Mouse (Mus musculus): ENCODE data around the gene Kif26b. TPM values are rescaled to one million over a fixed set of nuclear protein-coding genes. Genes with fewer than 3 reads are reported as not detected.

Gene Kif26b
- polyA plus RNA-seq, 1 experiment from 2014 or later = 6.5 TPM

GRCm38 (mm10) chr1:178798333-178798732 is 269.4 kb downstream of the Kif26b start:
- no peak for ATAC-seq (ENCODE audit: low FRiP score)

GRCm38 (mm10) chr1:178798886-178799285 is 270.0 kb downstream of the Kif26b start:
- H3K9me3 ChIP-seq (ENCODE audit: control insufficient read depth, low read length) = no peaks in the 10 kb centered on the region
- H3K27me3 ChIP-seq (ENCODE audit: control insufficient read depth, insufficient read depth, low read length) = no peaks in the 10 kb centered on the region
- 73% methylated on average over 8 of the region's 8 CpGs for WGBS
- no peaks in the 10 kb centered on the region for H3K36me3 ChIP-seq (ENCODE audit: control insufficient read depth, insufficient read depth, low read length)
- H3K4me2 ChIP-seq (replicated peaks; ENCODE audit: low read depth, low read length) = no peak overlapping the region
- DNase-seq (ENCODE audit: low spot score) (no peak), ATAC-seq (ENCODE audit: low FRiP score) (no peak)
- H3K9ac ChIP-seq (ENCODE audit: low read depth, low read length) = no peak overlapping the region
- H3K4me3 ChIP-seq (ENCODE audit: low read depth, low read length) = no peak overlapping the region
- no peak overlapping the region for H3K27ac ChIP-seq (ENCODE audit: low read depth, low read length)
- no peaks in the 10 kb centered on the region; the same call in 1 of the 2 replicates for H3K4me1 ChIP-seq (replicated peaks; ENCODE audit: control insufficient read depth, insufficient read depth, low read length)

More at GRCm38 (mm10) chr1:178798333-178798732, 269.4 kb downstream of the Kif26b start:
- WGBS = 10% methylated on average over 5 of the region's 5 CpGs
- Histone ChIP-seq H3K27ac (ENCODE audit: low read depth, low read length) (no peak overlapping the region), H3K4me1 (replicated peaks; ENCODE audit: control insufficient read depth, insufficient read depth, low read length) (no peaks in the 10 kb centered on the region; the same call in 1 of the 2 replicates), H3K4me3 (ENCODE audit: low read depth, low read length) (no peak overlapping the region), H3K27me3 (ENCODE audit: control insufficient read depth, insufficient read depth, low read length) (no peaks in the 10 kb centered on the region), H3K9ac (ENCODE audit: low read depth, low read length) (no peak overlapping the region), H3K4me2 (replicated peaks; ENCODE audit: low read depth, low read length) (peak overlapping the region; percentile 8; the same call in 1 of the 2 replicates), H3K36me3 (ENCODE audit: control insufficient read depth, insufficient read depth, low read length) (no peaks in the 10 kb centered on the region), H3K9me3 (ENCODE audit: control insufficient read depth, low read length) (no peaks in the 10 kb centered on the region)
- DNase-seq (ENCODE audit: low spot score) = peak; percentile 23

DNA sequence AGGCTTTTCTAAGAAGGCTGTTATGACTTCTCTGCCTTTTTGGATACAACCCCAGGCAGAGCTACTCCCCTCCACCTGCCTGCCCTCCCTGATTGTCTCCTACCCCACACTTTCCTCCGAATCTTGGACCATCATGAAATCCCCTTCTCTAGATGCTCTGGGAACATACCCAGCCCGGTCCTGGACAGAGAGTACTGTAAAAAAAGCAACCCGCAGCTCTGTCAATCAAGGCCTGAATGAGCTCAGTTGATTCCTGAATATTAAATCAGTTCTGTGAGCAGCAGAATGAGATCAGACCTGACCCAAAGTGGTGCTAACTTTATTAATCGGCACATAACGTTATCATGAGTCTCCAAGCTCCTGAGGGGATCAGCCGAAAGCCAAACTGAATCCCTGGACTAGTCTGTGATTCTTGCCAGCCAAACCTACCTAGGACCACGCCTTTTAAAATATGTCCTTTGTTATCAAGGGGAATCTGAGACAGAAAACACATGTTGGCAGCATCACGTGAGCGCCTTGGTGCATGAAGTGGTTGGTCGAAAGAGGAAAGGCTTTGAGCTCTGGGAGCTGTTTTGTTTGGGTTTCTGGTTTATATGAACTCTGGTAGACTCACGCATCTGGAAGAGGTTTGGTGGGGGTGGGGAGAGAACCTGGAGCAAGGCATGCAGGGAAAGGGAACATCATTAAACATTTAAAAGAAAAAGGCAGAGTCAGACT is 271.1 kb downstream of the Kif26b start:
- no peak overlapping the region for H3K4me2 ChIP-seq (replicated peaks; ENCODE audit: low read depth, low read length)
- H3K4me3 ChIP-seq (ENCODE audit: low read depth, low read length) = no peak overlapping the region
- no peaks in the 10 kb centered on the region for H3K36me3 ChIP-seq (ENCODE audit: control insufficient read depth, insufficient read depth, low read length)
- H3K9me3 ChIP-seq (ENCODE audit: control insufficient read depth, low read length) = no peaks in the 10 kb centered on the region
- H3K4me1 ChIP-seq (replicated peaks; ENCODE audit: control insufficient read depth, insufficient read depth, low read length) = no peaks in the 10 kb centered on the region; the same call in 1 of the 2 replicates
- H3K9ac ChIP-seq (ENCODE audit: low read depth, low read length) = no peak overlapping the region
- ATAC-seq (ENCODE audit: low FRiP score) = no peak
- no peak overlapping the region for H3K27ac ChIP-seq (ENCODE audit: low read depth, low read length)
- no peaks in the 10 kb centered on the region for H3K27me3 ChIP-seq (ENCODE audit: control insufficient read depth, insufficient read depth, low read length)
- DNase-seq (ENCODE audit: low spot score) = peak; percentile 35
- WGBS = 69% methylated on average over 11 of the region's 11 CpGs

GRCm38 (mm10) chr1:178803155-178803554 is 274.2 kb downstream of the Kif26b start:
- WGBS = 43% methylated on average over 3 of the region's 3 CpGs
- no peak for DNase-seq (ENCODE audit: low spot score)
- H3K9me3 ChIP-seq (ENCODE audit: control insufficient read depth, low read length) = no peaks in the 10 kb centered on the region

DNA sequence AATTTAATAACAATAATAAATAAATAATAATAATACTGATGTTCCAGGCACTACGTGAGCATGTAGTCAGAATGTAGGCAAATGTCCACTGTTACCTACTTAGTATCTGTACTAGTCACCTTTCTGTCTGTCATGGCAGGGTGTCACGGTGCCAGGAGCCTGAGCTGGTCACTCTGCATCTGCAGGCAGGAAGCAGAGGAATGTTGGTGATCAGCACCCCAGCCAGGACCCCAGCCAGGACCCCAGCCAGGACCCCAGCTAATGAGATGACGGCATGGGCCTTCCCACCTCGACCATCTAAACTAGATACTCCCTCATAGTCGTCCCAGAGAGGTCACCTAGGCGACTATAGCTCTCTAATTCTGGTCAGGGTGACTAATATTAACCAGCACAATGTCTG is 288.6 kb downstream of the Kif26b start:
- no peaks in the 10 kb centered on the region for H3K36me3 ChIP-seq (ENCODE audit: control insufficient read depth, insufficient read depth, low read length)
- H3K4me2 ChIP-seq (replicated peaks; ENCODE audit: low read depth, low read length) = no peak overlapping the region
- DNase-seq (ENCODE audit: low spot score) = no peak
- ATAC-seq (ENCODE audit: low FRiP score) = no peak
- H3K9me3 ChIP-seq (ENCODE audit: control insufficient read depth, low read length) = no peaks in the 10 kb centered on the region
- H3K4me1 ChIP-seq (replicated peaks; ENCODE audit: control insufficient read depth, insufficient read depth, low read length) = no peaks in the 10 kb centered on the region
- H3K4me3 ChIP-seq (ENCODE audit: low read depth, low read length) = no peak overlapping the region
- no peak overlapping the region for H3K27ac ChIP-seq (ENCODE audit: low read depth, low read length)
- no peak overlapping the region for H3K9ac ChIP-seq (ENCODE audit: low read depth, low read length)
- 86% methylated on average over 6 of the region's 6 CpGs for WGBS
- H3K27me3 ChIP-seq (ENCODE audit: control insufficient read depth, insufficient read depth, low read length) = no peaks in the 10 kb centered on the region

More at GRCm38 (mm10) chr1:178803155-178803554, 274.2 kb downstream of the Kif26b start:
- Histone ChIP-seq H3K4me1 (replicated peaks; ENCODE audit: control insufficient read depth, insufficient read depth, low read length) (no peaks in the 10 kb centered on the region; the same call in 1 of the 2 replicates), H3K4me3 (ENCODE audit: low read depth, low read length) (no peak overlapping the region), H3K36me3 (ENCODE audit: control insufficient read depth, insufficient read depth, low read length) (no peaks in the 10 kb centered on the region), H3K9ac (ENCODE audit: low read depth, low read length) (no peak overlapping the region), H3K4me2 (replicated peaks; ENCODE audit: low read depth, low read length) (no peak overlapping the region), H3K27me3 (ENCODE audit: control insufficient read depth, insufficient read depth, low read length) (no peaks in the 10 kb centered on the region), H3K27ac (ENCODE audit: low read depth, low read length) (no peak overlapping the region)
- ATAC-seq (ENCODE audit: low FRiP score) = no peak; the same call in 1 of the 2 replicates

DNA sequence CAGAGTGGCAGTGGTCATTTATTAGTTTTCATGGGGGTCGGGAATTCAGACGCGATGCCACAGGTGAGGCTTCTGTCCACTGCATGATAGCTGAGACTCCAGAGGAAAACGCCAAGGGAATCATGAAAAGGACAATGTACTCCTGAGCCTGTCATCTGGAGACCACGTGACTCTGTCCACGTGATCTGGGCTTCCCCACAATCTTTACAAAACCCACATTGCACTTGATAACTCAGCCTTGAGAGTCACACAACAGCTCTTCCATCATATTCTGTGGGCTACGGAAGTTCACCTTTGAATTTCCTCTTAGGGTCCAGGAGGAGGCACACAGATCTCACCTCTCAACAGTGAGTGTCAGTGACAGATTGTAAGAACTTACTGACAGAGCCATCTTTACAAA is 290.1 kb downstream of the Kif26b start:
- Histone ChIP-seq H3K27ac (ENCODE audit: low read depth, low read length) (no peak overlapping the region), H3K9me3 (ENCODE audit: control insufficient read depth, low read length) (no peaks in the 10 kb centered on the region), H3K27me3 (ENCODE audit: control insufficient read depth, insufficient read depth, low read length) (no peaks in the 10 kb centered on the region), H3K4me1 (replicated peaks; ENCODE audit: control insufficient read depth, insufficient read depth, low read length) (no peaks in the 10 kb centered on the region), H3K36me3 (ENCODE audit: control insufficient read depth, insufficient read depth, low read length) (no peaks in the 10 kb centered on the region), H3K9ac (ENCODE audit: low read depth, low read length) (no peak overlapping the region), H3K4me2 (replicated peaks; ENCODE audit: low read depth, low read length) (no peak overlapping the region), H3K4me3 (ENCODE audit: low read depth, low read length) (no peak overlapping the region)
- 88% methylated on average over 7 of the region's 7 CpGs for WGBS
- ATAC-seq (ENCODE audit: low FRiP score) (no peak), DNase-seq (ENCODE audit: low spot score) (no peak)

DNA sequence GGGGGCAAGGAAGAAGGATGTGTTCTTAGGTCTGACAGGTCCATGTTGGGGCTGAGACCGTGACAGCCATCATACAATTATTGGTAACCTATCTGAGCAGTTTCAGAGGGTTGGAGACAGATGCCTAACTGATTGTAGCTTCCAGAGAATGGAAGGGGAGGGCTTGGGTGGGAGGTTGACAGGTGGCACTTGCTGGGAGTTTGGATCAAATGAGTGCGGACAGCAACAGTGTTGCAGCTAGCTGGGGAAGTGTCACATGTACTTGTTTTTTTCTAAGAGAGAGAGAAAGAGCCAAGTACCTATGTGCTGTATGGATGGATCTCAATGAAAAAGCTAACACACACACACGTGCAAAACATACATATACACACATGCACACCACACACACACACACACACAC is 291.2 kb downstream of the Kif26b start:
- Histone ChIP-seq H3K4me2 (replicated peaks; ENCODE audit: low read depth, low read length) (no peak overlapping the region), H3K9me3 (ENCODE audit: control insufficient read depth, low read length) (no peaks in the 10 kb centered on the region), H3K27me3 (ENCODE audit: control insufficient read depth, insufficient read depth, low read length) (no peaks in the 10 kb centered on the region), H3K4me1 (replicated peaks; ENCODE audit: control insufficient read depth, insufficient read depth, low read length) (no peaks in the 10 kb centered on the region), H3K27ac (ENCODE audit: low read depth, low read length) (no peak overlapping the region), H3K9ac (ENCODE audit: low read depth, low read length) (no peak overlapping the region), H3K4me3 (ENCODE audit: low read depth, low read length) (no peak overlapping the region), H3K36me3 (ENCODE audit: control insufficient read depth, insufficient read depth, low read length) (no peaks in the 10 kb centered on the region)
- WGBS = 87% methylated on average over 3 of the region's 3 CpGs
- DNase-seq (ENCODE audit: low spot score) (no peak), ATAC-seq (ENCODE audit: low FRiP score) (no peak)

DNA sequence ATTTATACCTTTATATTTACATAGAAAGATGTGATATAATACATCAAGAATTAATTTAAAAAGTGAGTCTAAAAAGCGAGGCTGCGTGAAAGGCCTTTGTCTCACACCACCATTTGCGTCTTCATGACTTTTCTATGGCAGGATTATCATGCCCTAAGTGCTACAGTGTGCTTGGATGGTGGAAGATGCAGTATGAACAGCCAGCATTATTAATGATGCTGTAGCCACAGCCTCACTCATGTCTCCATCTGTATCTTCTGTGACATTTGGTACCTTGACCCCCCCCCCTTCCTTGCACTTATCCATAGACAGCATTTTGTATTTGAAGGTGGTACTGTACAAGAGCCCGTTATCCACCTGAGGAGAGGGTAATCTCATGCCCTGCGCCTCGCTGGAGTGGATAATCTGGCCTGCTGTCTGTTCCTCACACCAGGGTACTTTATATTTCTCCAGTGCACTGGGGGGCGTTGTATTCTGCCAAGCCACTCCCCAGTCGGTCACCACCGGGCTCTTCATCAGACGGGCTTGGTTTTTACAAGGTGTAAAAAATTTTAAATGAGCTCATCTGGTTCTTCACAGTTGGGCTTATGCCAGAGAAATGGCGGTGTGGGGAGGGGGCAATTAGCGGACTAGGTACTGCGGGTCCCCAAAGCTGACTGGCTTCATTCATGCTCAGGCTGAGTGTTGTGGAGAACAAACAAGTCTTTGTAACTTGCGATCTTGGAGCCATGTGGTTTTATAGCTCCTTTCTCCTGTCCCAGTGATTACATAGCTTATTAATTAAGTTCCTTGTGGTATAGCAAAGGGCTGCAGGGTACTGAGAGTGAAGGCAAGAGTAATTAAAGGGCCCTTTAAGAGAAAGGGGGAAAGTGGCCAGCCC is 291.9 kb downstream of the Kif26b start:
- WGBS = 85% methylated on average over 14 of the region's 14 CpGs
- no peak overlapping the region for H3K9ac ChIP-seq (ENCODE audit: low read depth, low read length)
- no peak for DNase-seq (ENCODE audit: low spot score)
- no peaks in the 10 kb centered on the region for H3K9me3 ChIP-seq (ENCODE audit: control insufficient read depth, low read length)
- H3K4me2 ChIP-seq (replicated peaks; ENCODE audit: low read depth, low read length) = no peak overlapping the region
- H3K27ac ChIP-seq (ENCODE audit: low read depth, low read length) = no peak overlapping the region
- H3K4me3 ChIP-seq (ENCODE audit: low read depth, low read length) = no peak overlapping the region
- H3K4me1 ChIP-seq (replicated peaks; ENCODE audit: control insufficient read depth, insufficient read depth, low read length) = no peaks in the 10 kb centered on the region
- H3K27me3 ChIP-seq (ENCODE audit: control insufficient read depth, insufficient read depth, low read length) = no peaks in the 10 kb centered on the region
- peak; percentile 54; the same call in 1 of the 2 replicates for ATAC-seq (ENCODE audit: low FRiP score)
- H3K36me3 ChIP-seq (ENCODE audit: control insufficient read depth, insufficient read depth, low read length) = no peaks in the 10 kb centered on the region

All from hindbrain, embryonic 11.5 days (tissue).